Mouse (Mus musculus) cerebral cortex, adult 2 months (tissue): ENCODE results near the gene Cep44.

Source experiments
- WGBS: fragments of 180-500 bp; shearing (Covaris S2); methylation state at CpG from one replicate; pipeline ENCODE4 v1.1.7; 2018; 5-methylcytosine and 5-hydroxymethylcytosine counted together

Gene Cep44

DNA sequence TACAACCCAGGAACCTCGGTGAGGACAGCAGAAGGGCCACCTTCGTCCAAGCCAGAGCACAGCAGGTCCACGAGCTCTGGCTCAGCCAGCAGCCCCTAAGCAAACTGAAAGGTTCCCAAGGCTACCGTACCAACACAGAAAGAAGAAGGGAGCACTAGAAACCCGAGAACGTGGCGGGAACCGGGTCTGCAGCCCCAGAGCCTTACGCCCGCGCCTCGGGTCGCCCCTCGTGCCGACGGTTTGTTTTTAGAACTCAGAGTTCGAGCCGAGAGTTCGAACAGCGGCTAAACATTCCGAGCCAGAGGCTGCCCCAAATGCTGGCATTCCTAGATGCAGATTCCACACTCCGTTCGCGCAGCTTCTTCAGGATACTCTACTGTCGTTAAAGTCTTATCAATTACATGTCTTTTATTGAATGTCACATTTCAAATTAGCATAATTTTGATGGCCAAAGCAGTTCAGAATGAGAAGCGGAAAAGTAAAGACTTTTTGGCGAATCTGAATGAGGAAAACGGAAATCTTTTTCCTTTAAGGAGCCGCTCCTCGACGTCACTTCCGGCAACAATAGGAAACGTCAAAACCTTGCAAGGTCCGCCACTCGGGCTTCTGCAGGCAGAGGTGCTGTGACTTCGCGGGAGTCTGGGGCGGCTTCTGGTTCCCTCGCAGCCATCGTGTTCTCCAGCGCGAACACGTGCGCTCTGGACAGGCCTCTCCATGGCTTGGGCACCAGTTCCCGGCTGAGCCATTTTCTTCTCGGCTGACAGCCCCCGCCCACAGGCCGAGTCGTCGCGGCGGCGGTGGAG is at the start of gene Cep44, which contains the start of gene Fbxo8:
Gene Cep44, minus strand, starts transcription at position 490 of the 803 bp plus-strand sequence.
Gene Fbxo8, plus strand, starts transcription at position 533 of the 803 bp plus-strand sequence.
- under 1% methylated on average over 53 of the region's 53 CpGs for WGBS

DNA sequence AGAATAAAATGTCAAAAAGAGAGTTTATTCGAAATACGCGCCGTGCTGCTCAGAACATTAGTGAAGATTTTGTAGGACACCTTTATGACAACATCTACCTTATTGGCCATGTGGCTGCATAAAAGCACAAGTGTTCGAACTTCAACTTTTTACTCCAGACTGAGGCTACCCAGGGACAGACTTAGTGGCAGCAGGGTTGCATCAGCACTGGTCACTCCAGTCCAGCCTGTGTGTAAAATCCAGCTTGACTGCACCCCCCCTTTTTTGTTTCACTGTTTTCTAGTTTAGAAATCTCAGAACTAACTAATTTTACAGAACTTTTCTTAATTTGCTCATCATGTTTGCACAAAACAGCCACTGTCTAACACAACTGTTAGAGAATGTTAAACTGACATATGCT is 40.7 kb upstream of the Cep44 start:
- 96% methylated on average over 5 of the region's 5 CpGs for WGBS

DNA sequence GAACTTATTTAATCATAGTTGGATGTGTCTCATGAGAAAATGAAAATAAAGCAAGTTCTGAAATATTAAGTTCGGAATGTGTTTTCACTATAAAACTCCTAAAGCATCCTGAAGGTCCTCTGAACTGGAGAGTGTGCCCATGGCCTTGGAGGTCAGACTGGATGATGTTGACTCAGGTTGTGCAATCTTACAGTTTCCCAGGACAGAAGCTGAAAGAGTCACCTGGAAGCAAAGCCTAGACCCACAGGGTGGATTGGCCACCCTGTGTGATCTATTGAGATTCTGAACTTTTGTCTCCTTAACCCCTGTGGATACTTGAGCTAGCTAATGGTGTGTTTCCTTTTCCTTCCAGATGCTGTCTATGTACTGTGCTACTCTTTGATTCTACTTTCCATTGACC is 40.2 kb upstream of the Cep44 start:
- WGBS, result 91% methylated on average over 1 of the region's 1 CpGs

DNA sequence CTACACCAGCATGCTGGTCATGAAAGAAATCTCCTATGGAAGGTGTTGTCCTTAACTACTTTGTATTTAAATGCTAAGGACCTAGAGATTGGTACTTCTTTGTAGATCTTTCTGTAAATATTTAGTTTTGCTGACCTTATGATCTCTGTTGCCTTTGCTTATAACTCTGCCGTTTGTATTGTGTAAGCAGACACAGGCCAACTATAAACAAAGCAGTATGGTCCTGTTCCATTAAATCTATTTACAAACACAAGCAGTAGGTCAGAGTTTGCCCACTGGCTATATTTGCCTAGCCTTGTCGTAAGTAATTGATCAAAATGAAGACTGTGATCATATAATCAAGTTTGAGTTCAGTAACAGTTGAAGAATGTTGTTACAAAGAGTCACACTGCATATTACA is 38.2 kb upstream of the Cep44 start:
- 75% methylated on average over 2 of the region's 2 CpGs for WGBS

DNA sequence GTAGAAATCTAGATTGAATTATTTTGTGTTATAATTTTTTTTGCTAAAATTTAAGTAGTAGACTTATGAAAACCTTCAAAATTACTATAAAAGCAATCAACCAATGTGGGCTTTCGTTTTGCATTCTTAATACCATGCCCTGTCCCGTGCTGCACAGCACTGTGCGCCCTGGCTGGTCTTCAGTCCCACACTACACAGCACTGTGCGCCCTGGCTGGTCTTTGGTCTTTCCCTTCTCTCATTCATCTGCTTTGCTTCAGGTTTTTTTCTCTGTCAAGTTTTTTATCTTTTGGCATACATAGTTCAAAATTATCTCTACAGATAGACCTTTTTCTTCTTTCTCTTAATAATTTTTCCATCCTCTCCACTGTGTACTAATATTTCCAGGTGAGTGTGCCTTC is 30.1 kb upstream of the Cep44 start:
- 92% methylated on average over 4 of the region's 4 CpGs for WGBS

DNA sequence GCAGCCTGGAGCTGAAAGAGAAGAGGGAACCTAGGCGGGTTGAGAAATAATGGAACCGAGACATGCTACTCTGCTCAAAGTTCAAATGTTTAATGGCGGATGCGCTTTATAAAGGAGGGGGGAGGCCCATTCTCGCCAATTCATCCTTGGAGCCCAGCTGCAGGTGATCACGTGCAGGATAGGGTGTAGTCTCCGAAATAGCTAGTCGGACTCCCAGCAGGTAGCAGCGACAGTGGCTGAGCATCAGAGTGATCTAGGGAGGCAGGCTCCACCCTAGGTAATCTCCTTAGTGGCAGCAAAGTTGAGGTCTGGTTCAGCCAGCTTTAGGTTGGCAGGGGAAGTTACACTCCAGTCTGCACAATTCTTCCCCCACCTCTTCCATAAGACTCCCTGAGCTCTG is 16.0 kb upstream of the Cep44 start:
- 93% methylated on average over 9 of the region's 9 CpGs for WGBS

DNA sequence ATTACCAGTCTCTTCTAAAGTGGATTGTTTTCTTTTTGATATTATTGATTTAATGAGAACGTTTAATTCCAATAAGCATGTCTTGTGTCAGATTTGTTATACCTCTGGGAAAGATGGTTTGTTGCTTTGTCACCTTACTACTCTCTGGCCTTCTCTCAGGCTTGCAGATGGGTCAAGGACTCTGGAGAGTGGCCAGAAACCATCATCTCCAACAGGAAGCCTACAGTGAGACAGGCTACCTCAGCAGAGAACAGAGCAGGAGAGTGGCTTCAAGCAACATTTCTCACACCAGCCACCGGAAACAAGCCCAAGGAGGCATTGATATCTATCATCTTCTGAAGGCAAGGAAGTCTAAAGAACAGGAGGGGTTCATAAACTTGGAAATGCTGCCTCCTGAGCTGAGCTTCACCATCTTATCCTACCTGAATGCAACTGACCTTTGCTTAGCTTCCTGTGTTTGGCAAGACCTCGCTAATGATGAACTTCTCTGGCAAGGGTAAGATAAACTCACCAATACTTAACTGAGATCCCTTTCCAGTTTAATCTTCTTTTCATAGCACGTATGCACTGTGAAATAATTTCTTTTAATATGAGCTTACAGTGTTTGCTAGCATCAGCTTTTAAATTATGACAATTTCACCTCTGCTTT is 13.7 kb upstream of the Cep44 start:
- 90% methylated on average over 4 of the region's 4 CpGs for WGBS

DNA sequence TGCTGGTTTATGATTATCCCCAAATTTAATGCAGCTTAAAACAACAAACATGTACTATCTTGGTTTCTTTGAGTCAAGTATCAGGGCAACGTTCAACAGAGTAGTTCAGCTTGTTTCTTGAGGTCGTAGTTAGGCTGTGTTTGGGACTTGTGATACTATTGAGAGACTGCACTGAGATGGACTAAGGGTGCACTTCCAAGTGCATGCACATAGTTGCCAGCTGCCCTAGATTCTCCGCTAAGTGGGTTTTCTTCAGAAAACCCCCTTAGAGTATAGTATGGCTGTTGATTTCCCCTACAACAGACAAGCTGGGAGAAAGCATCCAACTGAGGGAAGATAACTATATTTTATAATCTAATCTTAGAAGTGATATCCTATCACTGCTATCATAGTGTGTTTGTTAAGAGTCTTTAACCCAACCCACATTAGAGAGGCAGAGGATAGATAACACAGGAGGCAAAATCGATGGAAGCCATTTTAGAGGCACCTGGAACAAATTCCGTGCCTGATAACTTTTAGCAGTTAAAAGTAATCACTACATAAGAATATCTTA is 1.8 kb upstream of the Cep44 start:
- 67% methylated on average over 5 of the region's 5 CpGs for WGBS

DNA sequence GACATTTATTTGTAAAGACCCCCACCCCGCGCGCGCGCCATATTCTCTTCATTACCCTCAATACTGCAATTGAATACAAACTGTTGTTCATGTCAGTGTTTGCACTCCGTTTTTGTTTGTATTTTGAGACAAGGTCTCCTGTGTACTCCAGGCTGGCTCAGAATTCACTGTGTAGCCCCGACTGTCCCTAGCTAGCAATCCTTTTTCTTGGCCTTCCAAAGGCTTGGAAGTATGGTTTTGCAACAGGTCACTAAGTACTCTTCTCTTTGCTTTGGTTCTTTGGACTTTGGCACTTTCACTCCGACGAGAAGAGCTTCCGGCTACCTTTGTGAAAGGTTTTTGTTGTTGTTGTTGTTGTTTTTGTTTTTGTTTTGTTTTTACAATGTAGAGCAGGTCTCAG is 1.2 kb upstream of the Cep44 start:
- WGBS, result 15% methylated on average over 10 of the region's 10 CpGs

DNA sequence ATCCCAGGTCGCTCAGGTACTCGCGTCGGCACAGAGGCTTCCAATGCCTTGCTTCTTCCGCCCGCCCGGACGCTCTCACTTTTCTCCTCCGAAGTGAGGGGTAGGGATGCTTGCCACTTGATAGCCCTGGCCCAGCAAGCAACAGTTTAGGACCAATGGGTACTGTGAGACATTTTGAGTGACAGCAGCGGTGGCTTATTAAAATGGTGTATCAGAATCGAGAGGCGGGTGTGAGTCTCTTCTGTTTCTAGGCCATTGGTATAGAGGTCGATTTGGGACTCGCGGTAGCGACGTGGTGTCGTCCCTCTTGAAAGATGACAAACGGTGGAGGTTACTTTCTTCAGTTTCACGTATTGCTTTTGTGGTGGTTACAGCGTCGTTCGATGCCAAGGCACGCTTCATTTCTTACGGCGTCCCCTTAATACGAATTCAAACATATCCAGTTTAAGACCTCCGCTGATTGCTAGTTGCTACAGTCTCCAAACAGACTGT is 560 bp upstream of the Cep44 start:
- under 1% methylated on average over 28 of the region's 28 CpGs for WGBS

DNA sequence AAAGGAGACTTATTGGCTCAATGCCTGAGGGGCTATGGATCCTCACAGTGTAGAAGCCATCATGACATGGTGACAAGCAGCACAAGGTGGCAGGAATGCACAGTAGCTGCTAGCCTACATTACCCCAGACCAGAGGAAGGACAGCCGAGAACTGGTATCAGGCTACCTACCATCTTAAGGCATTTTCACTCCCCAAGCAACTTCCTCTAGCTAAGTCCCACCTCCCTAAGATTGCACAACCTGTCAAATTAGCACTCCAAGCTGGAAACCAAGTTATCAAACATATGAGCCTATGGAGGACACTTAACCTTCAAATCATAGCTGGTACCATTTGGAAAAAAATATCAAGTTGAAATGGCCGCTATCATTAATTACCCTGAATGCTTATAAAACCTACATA is 3.0 kb downstream of the Cep44 start:
- WGBS, result 98% methylated on average over 2 of the region's 2 CpGs

DNA sequence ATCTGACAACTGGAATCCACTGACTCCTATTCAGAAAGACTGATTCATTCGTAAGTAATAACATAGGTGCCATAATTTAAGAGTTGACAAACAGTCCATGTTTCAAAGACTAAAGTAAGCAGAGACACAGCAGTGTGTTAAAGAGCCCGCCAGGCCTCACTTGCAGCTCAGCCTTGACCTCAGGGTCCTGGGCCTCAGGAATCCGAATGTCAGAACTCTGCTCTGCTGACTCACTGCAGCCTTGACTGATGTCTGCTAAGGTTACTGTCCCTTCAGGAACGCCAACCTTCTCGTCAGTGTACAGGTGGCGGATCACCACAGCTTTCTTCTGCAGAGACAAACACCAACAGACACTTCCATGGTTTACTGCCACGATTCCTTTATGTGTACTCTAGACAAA is 10.1 kb downstream of the Cep44 start:
- WGBS, result 90% methylated on average over 7 of the region's 7 CpGs

DNA sequence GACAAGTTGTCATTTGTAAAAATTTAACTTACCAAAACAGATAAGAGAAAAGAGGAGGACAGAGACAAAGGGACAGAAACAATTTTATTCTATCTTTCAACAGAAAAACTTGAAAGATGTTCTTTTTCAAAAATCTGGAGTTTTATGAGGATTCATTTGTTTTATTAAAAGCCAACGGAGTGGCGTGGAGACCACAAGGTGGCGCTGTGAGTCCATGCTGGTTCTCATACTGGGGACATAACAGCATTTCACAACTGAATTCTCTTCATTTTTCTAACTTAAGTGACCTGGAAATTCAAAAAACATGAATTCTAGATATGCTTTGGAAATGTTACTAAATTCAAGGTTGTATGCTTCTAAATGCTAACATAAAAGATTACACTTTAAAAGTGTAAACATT is 20.5 kb downstream of the Cep44 start:
- 7% methylated on average over 3 of the region's 3 CpGs for WGBS

DNA sequence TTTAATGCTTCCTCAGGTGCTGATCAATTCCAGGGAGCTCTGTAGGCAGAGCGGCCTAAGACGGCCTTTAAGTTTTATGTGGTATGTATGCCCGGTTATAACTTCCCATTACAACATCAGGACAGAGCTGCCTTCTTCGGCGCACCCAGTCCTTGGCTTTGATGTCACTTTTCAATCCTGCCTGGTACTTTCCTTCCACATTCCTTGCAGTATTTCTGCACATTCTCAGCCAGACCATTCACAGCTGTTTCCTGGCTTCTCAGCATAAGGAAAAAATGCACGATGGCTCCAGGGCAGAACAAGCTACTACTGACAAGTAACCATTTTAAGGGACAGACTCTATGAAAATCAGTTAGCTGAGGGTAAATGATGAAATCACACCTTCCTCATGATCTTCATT is 22.0 kb downstream of the Cep44 start:
- WGBS, result 71% methylated on average over 6 of the region's 6 CpGs

DNA sequence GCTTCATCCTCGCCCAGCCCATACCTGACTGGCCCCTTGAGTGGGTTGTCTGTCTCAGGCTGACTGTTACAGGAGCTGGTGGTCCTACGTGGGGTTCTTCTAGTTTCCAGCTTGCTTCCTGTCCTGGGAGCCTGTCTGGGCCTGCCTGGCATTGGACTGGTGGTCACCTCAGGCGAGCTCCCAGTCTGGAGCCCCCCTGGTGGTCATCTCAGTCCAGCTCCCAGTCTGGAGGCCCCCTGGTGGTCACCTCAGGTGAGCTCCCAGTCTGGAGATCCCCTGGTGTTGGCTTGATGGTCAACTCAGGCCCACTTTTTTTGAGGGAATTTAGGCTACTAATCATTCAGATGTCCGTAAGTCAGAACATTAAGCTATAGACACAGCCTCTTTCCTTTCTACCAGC is 29.8 kb downstream of the Cep44 start:
- 81% methylated on average over 4 of the region's 4 CpGs for WGBS

DNA sequence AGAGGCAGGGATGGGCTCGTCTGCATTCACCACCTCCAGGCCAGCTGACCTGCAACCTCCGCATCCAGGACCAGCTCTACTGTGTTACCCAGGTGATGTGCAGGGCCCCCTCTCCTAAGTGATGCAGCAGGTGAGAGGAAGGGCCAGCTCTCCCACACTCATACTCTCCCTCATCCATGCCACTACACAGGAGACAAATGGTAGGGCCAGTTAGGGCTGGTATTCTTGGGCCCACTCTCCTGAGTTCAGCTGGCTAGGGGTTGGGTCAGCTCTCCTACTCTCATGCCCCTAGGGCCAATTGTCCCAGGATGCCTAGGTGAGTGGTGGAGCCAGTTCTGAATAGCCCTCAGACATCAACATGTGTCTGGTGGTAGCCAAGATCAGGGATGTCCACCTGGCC is 30.6 kb downstream of the Cep44 start:
- WGBS, result 87% methylated on average over 2 of the region's 2 CpGs

DNA sequence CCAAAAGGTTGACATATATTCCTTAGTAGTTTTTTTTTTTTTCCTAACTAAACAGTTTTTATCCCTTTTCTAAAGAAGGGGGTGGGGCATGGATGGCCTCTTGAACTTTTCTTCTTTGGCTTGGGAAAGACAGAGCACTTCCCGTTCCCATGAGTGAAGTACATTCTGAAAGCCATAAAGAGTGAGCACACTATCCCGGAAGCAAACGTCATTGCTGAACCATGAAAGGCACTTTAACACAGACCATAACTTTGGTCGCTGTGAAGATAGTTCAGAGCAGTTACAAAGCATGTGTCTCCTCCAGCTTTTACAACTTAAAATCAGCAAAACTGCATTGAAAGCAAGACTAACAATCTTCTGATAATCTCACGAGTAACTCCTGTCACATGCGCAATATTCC is 32.0 kb downstream of the Cep44 start:
- 85% methylated on average over 6 of the region's 6 CpGs for WGBS

DNA sequence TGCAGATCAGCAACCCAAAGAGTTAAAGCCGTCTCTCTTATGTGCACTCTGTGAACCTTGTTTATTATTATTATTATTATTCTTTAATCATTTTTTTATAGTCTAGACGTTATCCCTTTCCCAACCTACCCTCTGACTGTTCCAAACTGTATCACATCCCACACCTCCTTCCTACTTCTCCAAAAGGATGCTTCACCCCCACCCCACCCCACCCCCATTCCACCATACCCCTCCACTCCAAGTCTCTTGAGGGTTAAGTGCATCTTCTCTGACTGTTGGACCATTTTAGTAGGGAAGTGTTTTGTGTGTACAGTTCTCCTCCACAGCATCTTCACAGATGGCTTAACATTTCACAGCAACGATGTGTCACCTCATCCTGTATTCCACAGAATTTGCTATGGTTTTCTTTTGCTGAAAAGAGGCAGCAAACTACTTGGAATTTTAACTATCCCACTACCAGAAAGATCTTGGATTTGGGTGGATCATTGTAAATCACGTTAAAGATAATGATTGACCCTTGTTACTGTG is 41.8 kb downstream of the Cep44 start:
- 46% methylated on average over 4 of the region's 4 CpGs for WGBS

DNA sequence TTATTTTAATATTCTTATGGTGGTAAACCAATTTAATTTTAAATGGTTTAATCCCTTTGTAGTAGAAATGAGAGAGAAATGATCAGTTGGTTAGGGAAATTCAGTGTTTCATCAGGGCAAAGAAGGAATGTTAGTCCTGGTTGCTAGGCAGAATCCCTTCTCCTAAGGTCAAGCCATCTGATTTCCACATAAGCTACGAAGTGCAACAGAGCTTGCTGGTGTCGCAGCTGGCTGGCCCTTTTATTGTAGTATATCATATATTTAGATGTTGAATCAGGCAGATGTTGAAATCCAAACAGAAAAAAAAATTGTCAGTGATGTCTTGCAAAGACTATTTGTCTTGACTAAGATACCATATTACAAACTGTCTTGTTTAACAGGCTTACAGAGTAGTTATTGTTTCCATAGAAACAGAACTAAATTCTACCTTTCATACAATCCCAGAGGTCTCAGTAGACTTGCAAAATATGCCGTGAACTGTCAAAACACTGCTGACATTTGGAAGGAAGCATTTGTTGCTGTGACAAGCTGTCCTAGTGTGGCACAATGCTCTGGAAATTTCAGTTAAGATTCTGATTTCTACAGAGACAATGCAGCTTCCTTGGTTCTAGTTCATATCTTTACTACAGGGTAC is 42.4 kb downstream of the Cep44 start:
- WGBS, result 56% methylated on average over 3 of the region's 3 CpGs

DNA sequence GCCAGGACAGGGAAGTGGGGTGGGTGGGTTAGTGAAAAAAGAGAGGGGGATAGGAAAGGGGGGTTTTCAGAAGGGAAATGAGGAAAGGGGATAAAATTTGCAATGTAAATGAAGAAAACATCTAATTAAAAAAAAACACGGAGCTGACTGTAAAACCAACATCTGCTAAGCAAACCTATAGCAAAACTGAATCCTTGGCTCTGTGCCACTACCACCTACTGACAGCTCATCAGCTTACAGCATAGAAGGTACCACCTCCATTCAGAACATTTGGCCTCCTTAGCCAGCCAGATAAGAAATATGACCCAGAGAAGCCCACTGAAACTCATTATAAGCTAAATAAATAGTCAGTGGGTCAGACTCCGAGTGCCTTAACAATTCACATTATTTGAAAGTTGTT is 61.4 kb downstream of the Cep44 start:
- WGBS, result 28% methylated on average over 2 of the region's 2 CpGs

DNA sequence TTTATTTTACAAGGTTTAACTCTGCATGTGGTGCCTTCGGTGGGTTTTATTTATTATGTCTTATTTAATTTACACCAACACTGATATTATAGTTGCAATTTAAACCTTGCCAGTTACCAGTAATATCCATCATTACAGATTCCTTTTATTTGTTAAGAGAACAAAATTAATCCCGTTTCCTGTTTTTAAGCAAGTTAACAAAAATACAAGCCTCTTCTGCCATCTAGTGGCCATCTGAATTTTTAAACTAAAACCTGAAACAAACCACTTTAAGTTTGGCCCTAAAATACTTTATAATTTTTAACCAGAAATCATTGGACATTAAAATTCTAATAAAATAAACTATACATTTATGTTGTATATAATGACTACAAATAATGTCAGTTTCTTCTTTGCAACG is 64.8 kb downstream of the Cep44 start:
- 27% methylated on average over 3 of the region's 3 CpGs for WGBS
